In the genomic region with DNA sequence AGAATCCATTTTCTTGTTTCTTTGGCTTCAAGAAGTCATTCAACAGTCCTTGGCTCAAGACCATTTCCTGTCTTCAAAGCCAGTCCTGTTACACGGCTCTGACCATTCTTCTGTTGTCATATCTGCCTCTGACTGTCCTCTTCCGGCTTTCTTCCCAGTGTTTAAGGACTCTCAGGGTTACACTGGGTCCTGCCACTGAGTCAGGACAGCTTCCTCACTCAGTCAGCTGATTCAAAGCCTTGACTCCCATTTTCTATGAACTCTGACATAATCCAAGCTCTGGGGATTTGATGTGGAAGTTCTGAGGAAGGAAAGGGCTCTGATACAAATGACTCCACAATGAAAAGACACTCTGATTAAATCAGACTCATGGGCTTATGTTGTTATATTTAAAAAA, we compare ENCODE assay signal across 31 mouse cellular contexts. TPM values are rescaled to one million over a fixed set of nuclear protein-coding genes. Genes with fewer than 3 reads are reported as not detected.
"Had no signal": no experiment of that assay in that cellular context is flagged by ENCODE, and none has a peak within 500 bp of the region (broad histone marks: within the 10 kb centered on the region; RNA-seq: fewer than 3 reads in every experiment).

No protein-coding gene starts in this region.

- H3K27ac ChIP-seq: gastrocnemius, adult 2 months; heart, embryonic 13.5 days; heart, embryonic 15.5 days; hindbrain, embryonic 10.5 days; hindbrain, embryonic 12.5 days; hindbrain, embryonic 14.5 days; intestine, embryonic 15.5 days; layer of hippocampus, adult 2 months; left cerebral cortex, adult 2 months; limb, embryonic 10.5 days; limb, embryonic 12.5 days had no signal

- DNase-seq: gastrocnemius, adult 2 months; gastrocnemius, postnatal 10 days; gastrocnemius, postnatal 25 days; heart, postnatal 10 days; heart, postnatal 4 days; kidney, adult 18-20 months; kidney, adult 8-10 months; kidney, postnatal 10 days; kidney, postnatal 25 days; kidney, postnatal 4 days; liver had no signal

- H3K4me2 ChIP-seq: heart, embryonic 13.5 days; heart, embryonic 15.5 days; hindbrain, embryonic 12.5 days; hindbrain, embryonic 14.5 days; intestine, embryonic 15.5 days; limb, embryonic 12.5 days; liver, embryonic 11.5 days had no signal

- H3K9me3 ChIP-seq: heart, embryonic 13.5 days; heart, embryonic 15.5 days; hindbrain, embryonic 10.5 days; hindbrain, embryonic 12.5 days; intestine, embryonic 15.5 days; limb, embryonic 10.5 days had no signal

- ATAC-seq: hindbrain, embryonic 16.5 days; intestine, embryonic 15.5 days; intestine, postnatal 0 days had no signal

- H3K36me3 ChIP-seq: heart, embryonic 13.5 days; heart, embryonic 15.5 days; hindbrain, embryonic 10.5 days; hindbrain, embryonic 12.5 days; intestine, embryonic 15.5 days; limb, embryonic 10.5 days; limb, embryonic 12.5 days had no signal

- H3K4me3 ChIP-seq: gastrocnemius, adult 2 months; heart, embryonic 13.5 days; heart, embryonic 15.5 days; hindbrain, embryonic 10.5 days; hindbrain, embryonic 12.5 days; intestine, embryonic 15.5 days; layer of hippocampus, adult 2 months; left cerebral cortex, adult 2 months; limb, embryonic 10.5 days; limb, embryonic 12.5 days had no signal

- H3K27me3 ChIP-seq: heart, embryonic 13.5 days; heart, embryonic 15.5 days; hindbrain, embryonic 12.5 days; intestine, embryonic 15.5 days; limb, embryonic 12.5 days had no signal

- H3K9ac ChIP-seq: heart, embryonic 13.5 days; heart, embryonic 15.5 days; hindbrain, embryonic 12.5 days; hindbrain, embryonic 14.5 days; intestine, embryonic 15.5 days; limb, embryonic 12.5 days had no signal

- H3K4me1 ChIP-seq: heart, embryonic 13.5 days; hindbrain, embryonic 10.5 days; hindbrain, embryonic 12.5 days; limb, embryonic 12.5 days had no signal

RNA-seq across cellular contexts. Expression of a gene that starts 9.5 kb away (rescaled TPM):
- total RNA-seq: gastrocnemius, adult 2 months; gastrocnemius, postnatal 10 days; gastrocnemius, postnatal 25 days; gastrocnemius, postnatal 4 days; granulocyte monocyte progenitor cell, adult 5-6 weeks; heart, postnatal 10 days; heart, postnatal 4 days; layer of hippocampus, adult 2 months; layer of hippocampus, postnatal 10 days; layer of hippocampus, postnatal 25 days; left cerebral cortex, adult 2 months; left cerebral cortex, postnatal 14 days; left cerebral cortex, postnatal 36 days had no signal
- polyA plus RNA-seq: hindbrain, embryonic 10.5 days; hindbrain, embryonic 12.5 days; hindbrain, embryonic 14.5 days; kidney, embryonic 14.5 days; limb, embryonic 12.5 days had no signal
